Mouse (Mus musculus): Measurements from ENCODE around the gene Fkbp1a.
A peak's percentile ranks its signal among the peaks of the same experiment; 100 is the strongest.

Gene Fkbp1a

GRCm38 (mm10) chr2:151542323-151543062 lies at the start of gene Fkbp1a:
Fkbp1a (plus strand) TSS chr2:151542483.
- DNase-seq (ENCODE audit: low spot score in 2 of 2), result peak; percentile 94 to 97

- peak; percentile 91 to 95 for DNase-seq (ENCODE audit: low spot score in 2 of 2)
These were observed 48.1 kb upstream of the Fkbp1a start, which contains the start of gene Nsfl1c for GRCm38 (mm10) chr2:151494035-151494803. Nsfl1c (plus strand) TSS chr2:151494182.

- no peak for DNase-seq (ENCODE audit: low spot score in 2 of 2)
These were observed 43.9 kb upstream of the Fkbp1a start for GRCm38 (mm10) chr2:151498358-151498757.

GRCm38 (mm10) chr2:151500442-151501007 lies 41.8 kb upstream of the Fkbp1a start:
- DNase-seq (ENCODE audit: low spot score in 2 of 2), result no peak

GRCm38 (mm10) chr2:151504226-151504625 lies 38.1 kb upstream of the Fkbp1a start:
- no peak for DNase-seq (ENCODE audit: low spot score in 2 of 2)

GRCm38 (mm10) chr2:151512199-151512598 lies 30.1 kb upstream of the Fkbp1a start:
- peak; percentile 48 to 56 for DNase-seq (ENCODE audit: low spot score in 2 of 2)

- no peak for DNase-seq (ENCODE audit: low spot score in 2 of 2)
These were observed 28.6 kb upstream of the Fkbp1a start for GRCm38 (mm10) chr2:151513525-151514285.

- DNase-seq (ENCODE audit: low spot score in 2 of 2), result no peak
These were observed 23.3 kb upstream of the Fkbp1a start for GRCm38 (mm10) chr2:151519000-151519399.

- DNase-seq (ENCODE audit: low spot score in 2 of 2), result no peak
These were observed 17.8 kb upstream of the Fkbp1a start for GRCm38 (mm10) chr2:151524324-151525041.

- DNase-seq (ENCODE audit: low spot score in 2 of 2), result no peak
These were observed 16.8 kb upstream of the Fkbp1a start for GRCm38 (mm10) chr2:151525520-151525919.

GRCm38 (mm10) chr2:151528066-151528465 lies 14.2 kb upstream of the Fkbp1a start:
- DNase-seq (ENCODE audit: low spot score in 2 of 2), result no peak

- DNase-seq (ENCODE audit: low spot score in 2 of 2), result no peak
These were observed 13.1 kb upstream of the Fkbp1a start for GRCm38 (mm10) chr2:151529169-151529568.

GRCm38 (mm10) chr2:151530378-151531230 lies 11.7 kb upstream of the Fkbp1a start:
- no peak for DNase-seq (ENCODE audit: low spot score in 2 of 2)

GRCm38 (mm10) chr2:151533632-151534031 lies 8.7 kb upstream of the Fkbp1a start:
- DNase-seq (ENCODE audit: low spot score in 2 of 2), result no peak

- DNase-seq (ENCODE audit: low spot score in 2 of 2), result no peak
These were observed 6.2 kb upstream of the Fkbp1a start for GRCm38 (mm10) chr2:151535961-151536617.

GRCm38 (mm10) chr2:151536618-151536974 lies 5.7 kb upstream of the Fkbp1a start:
- no peak for DNase-seq (ENCODE audit: low spot score in 2 of 2)

GRCm38 (mm10) chr2:151538646-151539045 lies 3.6 kb upstream of the Fkbp1a start:
- DNase-seq (ENCODE audit: low spot score in 2 of 2), result no peak

- peak; percentile 49 to 60 for DNase-seq (ENCODE audit: low spot score in 2 of 2)
These were observed 996 bp downstream of the Fkbp1a start for GRCm38 (mm10) chr2:151543063-151543895.

GRCm38 (mm10) chr2:151544673-151545072 lies 2.4 kb downstream of the Fkbp1a start:
- DNase-seq (ENCODE audit: low spot score in 2 of 2), result peak in 1 of 2 experiments; percentile 22

Data from frontal cortex, postnatal 10 days (tissue).